Mouse (Mus musculus) liver, embryonic 11.5 days (tissue): ENCODE data around the gene Taf1c. TPM values are rescaled to one million over a fixed set of nuclear protein-coding genes. Genes with fewer than 3 reads are reported as not detected.

ENCODE experiments used
- ATAC-seq: fragments of 200-750 bp; cut with Nextera tagmentation; replicated peaks from 2 replicates; pipeline ENCODE4 v1.8.0; 2017; ENCODE audit warnings: moderate number of reproducible peaks, mild to moderate bottlenecking, moderate TSS enrichment, moderate library complexity; ENCODE audit not compliant: low FRiP score
- DNase-seq: peaks from one replicate; pipeline ENCODE4 v3.0.0-alpha.2; 2017; ENCODE audit warnings: low spot score
- H3K27ac ChIP-seq: fragments of 300-500 bp; sonication (generic); 2 replicates; pipeline ENCODE4 v1.5.1; 2014; ENCODE audit warnings: mild to moderate bottlenecking, low read depth, low read length, control low read depth
- H3K27me3 ChIP-seq: fragments of 300-500 bp; sonication (generic); replicated peaks from 2 replicates; pipeline ENCODE4 v1.6.1; 2014; ENCODE audit warnings: low read length, mixed read lengths; ENCODE audit not compliant: control insufficient read depth, insufficient read depth
- H3K36me3 ChIP-seq: fragments of 300-500 bp; sonication (generic); 2 replicates; pipeline ENCODE4 v1.6.1; 2014; ENCODE audit warnings: mild to moderate bottlenecking, low read length, moderate library complexity, mixed read lengths; ENCODE audit not compliant: control insufficient read depth, insufficient read depth
- H3K4me1 ChIP-seq: fragments of 300-500 bp; sonication (generic); replicated peaks from 2 replicates; pipeline ENCODE4 v1.6.1; 2014; ENCODE audit warnings: low read length, mixed read lengths; ENCODE audit not compliant: control insufficient read depth, insufficient read depth
- H3K4me2 ChIP-seq: fragments of 300-500 bp; sonication (generic); 2 replicates; pipeline ENCODE4 v1.6.1; 2014; ENCODE audit warnings: mild to moderate bottlenecking, control low read depth, moderate library complexity
- H3K4me3 ChIP-seq: fragments of 300-500 bp; sonication (generic); 2 replicates; pipeline ENCODE4 v1.5.1; 2014; ENCODE audit warnings: low read depth, low read length, control low read depth
- H3K9ac ChIP-seq: fragments of 300-500 bp; sonication (generic); 2 replicates; pipeline ENCODE4 v1.6.1; 2014; ENCODE audit warnings: low read depth, low read length, control low read depth
- H3K9me3 ChIP-seq: fragments of 300-500 bp; sonication (generic); 2 replicates; pipeline ENCODE4 v1.6.1; 2016; ENCODE audit warnings: low read length, inconsistent platforms, mixed read lengths; ENCODE audit not compliant: control insufficient read depth
- WGBS: fragments of 180-500 bp; shearing (Covaris S2); extraction: QIAGEN DNeasy Blood & Tissue Kit; methylation state at CpG from one replicate; pipeline ENCODE4 v1.1.7; 2014; 5-methylcytosine and 5-hydroxymethylcytosine counted together
- polyA plus RNA-seq: library from polyadenylated mRNA; unstranded; fragments of >200 nt; fragmentation: Nextera tagmentation; extraction: Ambion mirVana; gene quantifications from 2 replicates; pipeline ENCODE4 v1.2.1, GENCODE M21; 2014

The Taf1c gene
- polyA plus RNA-seq, 1 experiment from 2014 or later: 13.9 TPM

GRCm38 (mm10) chr8:119574437-119575365 lies 30.3 kb downstream of the Taf1c start, which contains the start of the genes Hsdl1 and Dnaaf1:
Gene Hsdl1 (minus strand): TSS chr8:119575183.
Gene Dnaaf1 (plus strand): TSS chr8:119575235.
- Histone ChIP-seq H3K27me3 (no peaks in the 10 kb centered on the region), H3K36me3 (no peaks in the 10 kb centered on the region), H3K4me3 (peak within 1 kb of the TSS; percentile 88), H3K9ac (peak within 1 kb of the TSS; percentile 82), H3K4me2 (peak within 1 kb of the TSS; percentile 99), H3K4me1 (peaks cover 27% of the 10 kb centered on the region), H3K27ac (peak within 1 kb of the TSS; percentile 72), H3K9me3 (no peaks in the 10 kb centered on the region)
- DNase-seq (peak; percentile 96), ATAC-seq (peak; percentile 86)
- under 1% methylated on average over 86 of the region's 97 CpGs for WGBS

GRCm38 (mm10) chr8:119572411-119572810 lies 32.6 kb downstream of the Taf1c start:
- Histone ChIP-seq H3K4me2 (no peak overlapping the region), H3K4me1 (peaks cover 22% of the 10 kb centered on the region)
- 73% methylated on average over 4 of the region's 4 CpGs for WGBS

GRCm38 (mm10) chr8:119571135-119571534 lies 33.9 kb downstream of the Taf1c start:
- H3K4me2 ChIP-seq: no peak overlapping the region
- no peaks in the 10 kb centered on the region for H3K9me3 ChIP-seq
- H3K27ac ChIP-seq: no peak overlapping the region
- no peaks in the 10 kb centered on the region for H3K27me3 ChIP-seq
- H3K36me3 ChIP-seq: peaks cover 1% of the 10 kb centered on the region; the same call in 1 of the 2 replicates
- no peak overlapping the region for H3K9ac ChIP-seq
- peaks cover 22% of the 10 kb centered on the region for H3K4me1 ChIP-seq
- no peak for DNase-seq
- WGBS: 64% methylated on average over 6 of the region's 6 CpGs
- no peak overlapping the region for H3K4me3 ChIP-seq
- ATAC-seq: no peak

More at GRCm38 (mm10) chr8:119572411-119572810, 32.6 kb downstream of the Taf1c start:
- DNase-seq: no peak
- ATAC-seq: no peak
- no peaks in the 10 kb centered on the region for H3K27me3 ChIP-seq
- H3K27ac ChIP-seq: no peak overlapping the region
- H3K36me3 ChIP-seq: no peaks in the 10 kb centered on the region
- no peak overlapping the region for H3K9ac ChIP-seq
- H3K4me3 ChIP-seq: no peak overlapping the region
- no peaks in the 10 kb centered on the region for H3K9me3 ChIP-seq

- peaks cover 19% of the 10 kb centered on the region for H3K4me1 ChIP-seq
- H3K27me3 ChIP-seq: no peaks in the 10 kb centered on the region
- no peak for ATAC-seq
- no peak overlapping the region for H3K4me2 ChIP-seq
- no peak overlapping the region for H3K27ac ChIP-seq
- H3K4me3 ChIP-seq: no peak overlapping the region
- WGBS: 42% methylated on average over 4 of the region's 4 CpGs
- no peaks in the 10 kb centered on the region for H3K9me3 ChIP-seq
- no peak for DNase-seq
- peaks cover 7% of the 10 kb centered on the region; the same call in 1 of the 2 replicates for H3K36me3 ChIP-seq
- H3K9ac ChIP-seq: no peak overlapping the region
Observed at GRCm38 (mm10) chr8:119569881-119570280, 35.1 kb downstream of the Taf1c start.

- DNase-seq: no peak
- 67% methylated on average over 7 of the region's 7 CpGs for WGBS
- H3K9ac ChIP-seq: no peak overlapping the region
Observed at GRCm38 (mm10) chr8:119568951-119569350, 36.1 kb downstream of the Taf1c start.

GRCm38 (mm10) chr8:119568251-119568650 lies 36.8 kb downstream of the Taf1c start:
- H3K27ac ChIP-seq: no peak overlapping the region
- no peak for ATAC-seq
- WGBS: 83% methylated on average over 9 of the region's 9 CpGs

More at GRCm38 (mm10) chr8:119568951-119569350, 36.1 kb downstream of the Taf1c start:
- no peaks in the 10 kb centered on the region for H3K27me3 ChIP-seq
- peaks cover 10% of the 10 kb centered on the region; the same call in 1 of the 2 replicates for H3K36me3 ChIP-seq
- no peak overlapping the region for H3K4me2 ChIP-seq
- ATAC-seq: no peak
- H3K4me1 ChIP-seq: peaks cover 18% of the 10 kb centered on the region
- H3K4me3 ChIP-seq: no peak overlapping the region
- H3K27ac ChIP-seq: no peak overlapping the region
- no peaks in the 10 kb centered on the region for H3K9me3 ChIP-seq

GRCm38 (mm10) chr8:119566367-119566766 lies 38.7 kb downstream of the Taf1c start:
- Histone ChIP-seq H3K4me2 (no peak overlapping the region), H3K4me3 (no peak overlapping the region), H3K9ac (no peak overlapping the region), H3K36me3 (peaks cover 12% of the 10 kb centered on the region), H3K27me3 (no peaks in the 10 kb centered on the region), H3K9me3 (no peaks in the 10 kb centered on the region), H3K4me1 (peaks cover 3% of the 10 kb centered on the region; the same call in 1 of the 2 replicates), H3K27ac (no peak overlapping the region)
- ATAC-seq (no peak), DNase-seq (no peak)
- WGBS: 80% methylated on average over 11 of the region's 11 CpGs

More at GRCm38 (mm10) chr8:119568251-119568650, 36.8 kb downstream of the Taf1c start:
- Histone ChIP-seq H3K9ac (no peak overlapping the region), H3K27me3 (no peaks in the 10 kb centered on the region), H3K4me1 (peaks cover 11% of the 10 kb centered on the region), H3K36me3 (peaks cover 10% of the 10 kb centered on the region; the same call in 1 of the 2 replicates), H3K4me3 (no peak overlapping the region), H3K4me2 (no peak overlapping the region), H3K9me3 (no peaks in the 10 kb centered on the region)
- DNase-seq: no peak

- WGBS: 88% methylated on average over 14 of the region's 14 CpGs
- Histone ChIP-seq H3K4me2 (no peak overlapping the region), H3K9ac (no peak overlapping the region), H3K27me3 (no peaks in the 10 kb centered on the region), H3K4me1 (no peaks in the 10 kb centered on the region; the same call in 1 of the 2 replicates), H3K9me3 (no peaks in the 10 kb centered on the region), H3K4me3 (no peak overlapping the region), H3K27ac (no peak overlapping the region), H3K36me3 (peaks cover 12% of the 10 kb centered on the region)
- DNase-seq (no peak), ATAC-seq (no peak)
Observed at GRCm38 (mm10) chr8:119563849-119564251, 41.2 kb downstream of the Taf1c start.
